Mouse (Mus musculus) liver, adult 2 months (tissue): ENCODE measurements around the gene Tspan32. TPM values are rescaled to one million over a fixed set of nuclear protein-coding genes. Genes with fewer than 3 reads are reported as not detected.

ENCODE experiments used
- DNase-seq: peaks from one replicate; pipeline ENCODE4 v3.0.0-alpha.2; 2011; ENCODE audit warnings: low read depth, low spot score; ENCODE audit errors: extremely low read depth
- H3K27ac ChIP-seq: fragments of 200-500 bp; replicated peaks from 2 replicates; pipeline ENCODE4 v1.5.1; 2012; ENCODE audit warnings: low read depth, mild to moderate bottlenecking, control low read depth, inconsistent platforms, low read length; ENCODE audit not compliant: insufficient read depth
- H3K27me3 ChIP-seq: fragments of 200-500 bp; 2 replicates; pipeline ENCODE4 v1.6.1; 2012; ENCODE audit warnings: mild to moderate bottlenecking, moderate library complexity, low read length, inconsistent platforms; ENCODE audit not compliant: control insufficient read depth, insufficient read depth
- H3K36me3 ChIP-seq: fragments of 200-500 bp; 2 replicates; pipeline ENCODE4 v1.6.1; 2012; ENCODE audit warnings: low read length, inconsistent platforms; ENCODE audit not compliant: control insufficient read depth, insufficient read depth
- H3K4me1 ChIP-seq: fragments of 200-500 bp; 2 replicates; pipeline ENCODE4 v1.6.1; 2011; ENCODE audit warnings: low read length; ENCODE audit not compliant: control insufficient read depth, insufficient read depth
- H3K4me3 ChIP-seq: fragments of 200-500 bp; 2 replicates; pipeline ENCODE4 v1.5.1; 2011; ENCODE audit warnings: low read depth, mild to moderate bottlenecking, control low read depth, low read length, moderate library complexity; ENCODE audit not compliant: insufficient read depth
- H3K79me2 ChIP-seq: fragments of 200-500 bp; 2 replicates; pipeline ENCODE4 v1.6.1; 2012; ENCODE audit warnings: inconsistent platforms, mild to moderate bottlenecking, low read length, moderate library complexity; ENCODE audit not compliant: control insufficient read depth, insufficient read depth
- H3K9ac ChIP-seq: fragments of 200-500 bp; 2 replicates; pipeline ENCODE4 v1.6.1; 2012; ENCODE audit warnings: low read depth, mild to moderate bottlenecking, control low read depth, inconsistent platforms, low read length
- CTCF ChIP-seq: fragments of 200-500 bp; IDR thresholded peaks from 2 replicates; pipeline ENCODE4 v1.5.1; 2011; ENCODE audit warnings: low read depth, low read length, control low read depth
- POLR2A ChIP-seq: fragments of 200-500 bp; IDR thresholded peaks from 2 replicates; pipeline ENCODE4 v1.6.1; 2011; ENCODE audit warnings: low read length, control low read depth; ENCODE audit not compliant: insufficient read depth; ENCODE audit errors: extremely low read depth
- WGBS: fragments of 180-500 bp; shearing (Covaris S2); methylation state at CpG from one replicate; pipeline ENCODE4 v1.1.7; 2018; 5-methylcytosine and 5-hydroxymethylcytosine counted together
- polyA plus RNA-seq: library from polyadenylated mRNA; depleted of rRNA; stranded (reverse); fragments of >200 nt; gene quantifications from 2 replicates; pipeline ENCODE4 v1.2.3, GENCODE M21; 2012
- total RNA-seq: library from RNA; depleted of rRNA; stranded (reverse); fragments of >200 nt; gene quantifications from 2 replicates; pipeline ENCODE4 v1.2.3, GENCODE M21; 2014

Tspan32 gene
- total and polyA plus RNA-seq, 2 experiments: 0.46 to 1.0 TPM

DNA sequence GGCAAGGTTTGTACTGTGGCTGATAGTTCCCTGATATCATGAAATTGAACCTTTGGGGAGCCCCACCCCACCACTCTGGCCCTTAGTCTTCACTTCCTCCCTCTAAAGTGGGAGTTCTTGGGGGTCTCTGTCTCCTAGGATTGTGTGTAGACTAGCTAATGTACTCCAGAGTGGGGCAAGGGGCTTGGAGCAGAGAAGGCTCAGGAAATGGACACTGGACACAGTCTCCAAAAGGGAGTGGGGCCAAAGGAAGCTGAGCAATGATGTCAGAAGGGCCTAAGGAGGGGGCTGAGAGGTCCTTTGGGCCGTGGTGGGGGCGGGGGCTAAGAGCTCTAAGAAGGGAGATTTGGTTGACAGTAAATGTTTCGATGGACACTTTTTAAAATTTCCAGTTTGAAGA is 50.2 kb downstream of the Tspan32 start:
- no peaks in the 10 kb centered on the region; the same call in 1 of the 2 replicates for H3K36me3 ChIP-seq
- 0 out of 2 replicates have a peak overlapping the region, but pooled peaks have one; percentile 8 for H3K27ac ChIP-seq
- H3K4me3 ChIP-seq: no peak overlapping the region
- no peak for DNase-seq
- peak overlapping the region; percentile 40 for H3K9ac ChIP-seq
- TF ChIP-seq POLR2A (no peak), CTCF (no peak)
- H3K27me3 ChIP-seq: no peaks in the 10 kb centered on the region
- peaks cover 61% of the 10 kb centered on the region for H3K4me1 ChIP-seq
- WGBS: 70% methylated on average over 3 of the region's 3 CpGs
- peaks cover 49% of the 10 kb centered on the region for H3K79me2 ChIP-seq

DNA sequence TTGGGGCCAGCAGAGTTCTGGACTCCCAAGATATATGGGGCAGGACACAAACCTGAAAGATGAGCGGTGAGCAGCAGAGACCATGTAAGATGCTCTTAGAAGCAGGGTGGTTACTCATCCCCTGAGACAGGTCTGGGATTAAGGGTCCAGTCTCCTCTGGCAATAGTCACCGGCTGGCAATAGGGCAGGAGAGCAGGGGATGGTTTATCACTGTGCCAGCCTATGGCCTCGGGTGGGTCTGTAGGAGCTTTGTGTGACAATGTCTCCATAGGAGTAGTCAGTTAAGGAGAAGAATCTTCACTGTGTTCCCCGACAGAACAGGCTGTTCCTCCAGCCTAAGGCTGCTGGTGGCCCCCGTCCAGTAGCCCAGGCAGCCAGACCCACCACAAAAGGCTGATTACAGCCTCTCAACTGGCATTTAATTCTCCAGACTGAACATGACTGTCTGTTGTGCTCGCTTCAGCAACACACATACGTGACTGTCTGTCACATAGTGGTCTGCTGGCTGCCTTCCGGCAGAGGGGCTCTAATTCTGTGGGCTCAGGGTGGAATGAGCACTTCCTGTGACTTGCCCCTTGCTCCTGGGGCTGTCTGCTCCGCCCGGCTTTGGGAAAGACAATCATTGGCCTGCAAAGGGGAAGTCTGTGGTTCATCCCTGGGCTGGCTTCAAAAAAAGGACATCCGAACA is 50.8 kb downstream of the Tspan32 start:
- peak overlapping the region; percentile 40 for H3K9ac ChIP-seq
- no peak for TF ChIP-seq POLR2A
- no peak for TF ChIP-seq CTCF
- DNase-seq: no peak
- no peaks in the 10 kb centered on the region; the same call in 1 of the 2 replicates for H3K36me3 ChIP-seq
- H3K4me3 ChIP-seq: no peak overlapping the region
- H3K4me1 ChIP-seq: peaks cover 56% of the 10 kb centered on the region
- WGBS: 67% methylated on average over 11 of the region's 11 CpGs
- H3K79me2 ChIP-seq: peaks cover 53% of the 10 kb centered on the region
- H3K27ac ChIP-seq: no peak overlapping the region; the same call in 1 of the 2 replicates
- H3K27me3 ChIP-seq: no peaks in the 10 kb centered on the region

DNA sequence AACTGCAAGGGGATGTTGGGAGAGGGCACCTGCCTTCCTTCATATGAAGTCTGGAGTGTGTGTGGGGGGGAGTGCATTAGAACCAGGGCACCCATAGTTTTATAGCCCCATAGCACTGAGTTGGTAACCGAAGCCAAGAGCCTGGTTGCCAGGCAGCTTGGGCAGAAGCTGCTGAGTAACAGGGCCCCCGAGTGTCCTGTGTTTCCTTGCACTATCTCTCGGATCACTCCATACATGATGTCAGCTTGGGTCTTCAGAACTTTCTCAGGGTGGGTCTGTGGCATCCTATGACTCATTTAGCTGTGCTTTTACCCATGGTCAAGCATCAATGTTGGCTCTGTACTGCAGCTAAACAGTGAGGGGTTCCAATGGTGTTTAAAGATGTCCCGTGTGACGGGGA is 52.2 kb downstream of the Tspan32 start:
- peaks cover 50% of the 10 kb centered on the region for H3K4me1 ChIP-seq
- 75% methylated on average over 5 of the region's 5 CpGs for WGBS
- DNase-seq: no peak
- H3K27ac ChIP-seq: peak overlapping the region; percentile 67
- no peak overlapping the region for H3K9ac ChIP-seq
- H3K27me3 ChIP-seq: no peaks in the 10 kb centered on the region
- H3K4me3 ChIP-seq: no peak overlapping the region
- H3K79me2 ChIP-seq: peaks cover 53% of the 10 kb centered on the region
- peaks cover 4% of the 10 kb centered on the region; the same call in 1 of the 2 replicates for H3K36me3 ChIP-seq
- no peak for TF ChIP-seq POLR2A
- no peak for TF ChIP-seq CTCF

DNA sequence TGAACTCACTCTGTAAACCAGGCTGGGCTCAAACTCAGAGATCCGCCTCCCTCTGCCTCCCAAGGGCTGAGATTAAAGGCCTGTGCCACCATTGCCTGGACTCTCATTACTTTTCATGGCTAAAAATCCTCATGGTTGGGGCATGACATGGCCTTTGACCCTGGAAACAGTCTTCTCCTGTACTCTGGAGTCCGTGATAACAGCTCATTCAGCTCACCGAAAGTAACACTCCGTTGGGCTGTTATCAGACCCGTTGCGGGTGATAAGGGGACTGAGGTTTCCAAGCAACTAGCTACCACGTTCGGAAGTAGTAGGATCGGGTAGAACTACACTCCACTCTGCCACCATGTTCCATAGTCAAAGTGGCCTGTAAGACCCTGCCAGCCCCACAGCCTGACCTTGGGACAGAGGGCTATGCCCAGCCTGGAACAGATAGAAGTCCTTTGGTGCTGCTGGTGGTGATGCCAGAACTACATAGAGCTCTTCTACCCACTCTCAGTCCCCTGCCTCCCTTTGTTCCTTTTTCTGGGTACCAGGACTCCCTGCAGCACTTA is 52.9 kb downstream of the Tspan32 start:
- H3K27me3 ChIP-seq: no peaks in the 10 kb centered on the region
- peaks cover 7% of the 10 kb centered on the region; the same call in 1 of the 2 replicates for H3K36me3 ChIP-seq
- peak overlapping the region; percentile 11; the same call in 1 of the 2 replicates for H3K9ac ChIP-seq
- peaks cover 53% of the 10 kb centered on the region for H3K79me2 ChIP-seq
- H3K27ac ChIP-seq: peak overlapping the region; percentile 67
- peaks cover 49% of the 10 kb centered on the region for H3K4me1 ChIP-seq
- no peak overlapping the region for H3K4me3 ChIP-seq
- 7% methylated on average over 9 of the region's 9 CpGs for WGBS
- TF ChIP-seq POLR2A: no peak
- no peak for TF ChIP-seq CTCF
- peak; percentile 80 for DNase-seq

GRCm38 (mm10) chr7:143058221-143058697 is 53.4 kb downstream of the Tspan32 start:
- Histone ChIP-seq H3K27ac (peak overlapping the region; percentile 67), H3K4me3 (no peak overlapping the region), H3K9ac (peak overlapping the region; percentile 11; the same call in 1 of the 2 replicates), H3K27me3 (no peaks in the 10 kb centered on the region), H3K79me2 (peaks cover 48% of the 10 kb centered on the region), H3K4me1 (peaks cover 49% of the 10 kb centered on the region), H3K36me3 (peaks cover 12% of the 10 kb centered on the region; the same call in 1 of the 2 replicates)
- no peak for TF ChIP-seq POLR2A
- no peak for TF ChIP-seq CTCF
- 72% methylated on average over 5 of the region's 5 CpGs for WGBS
- DNase-seq: no peak

GRCm38 (mm10) chr7:143059202-143059870 is 54.5 kb downstream of the Tspan32 start:
- no peak for TF ChIP-seq POLR2A
- TF ChIP-seq CTCF: no peak
- DNase-seq: no peak
- Histone ChIP-seq H3K36me3 (peaks cover 20% of the 10 kb centered on the region), H3K4me1 (peaks cover 44% of the 10 kb centered on the region), H3K27ac (peak overlapping the region; percentile 28), H3K4me3 (no peak overlapping the region), H3K27me3 (no peaks in the 10 kb centered on the region), H3K79me2 (peaks cover 37% of the 10 kb centered on the region), H3K9ac (no peak overlapping the region)
- WGBS: 33% methylated on average over 5 of the region's 5 CpGs
